Mouse (Mus musculus): ENCODE measurements at regions not wholly inside any gene's neighbourhood (a gene's known extent, or its start where the extent isn't known, plus 50 kb on each side); places are given as distances from the start of the nearest gene placed in this dataset.

DNA sequence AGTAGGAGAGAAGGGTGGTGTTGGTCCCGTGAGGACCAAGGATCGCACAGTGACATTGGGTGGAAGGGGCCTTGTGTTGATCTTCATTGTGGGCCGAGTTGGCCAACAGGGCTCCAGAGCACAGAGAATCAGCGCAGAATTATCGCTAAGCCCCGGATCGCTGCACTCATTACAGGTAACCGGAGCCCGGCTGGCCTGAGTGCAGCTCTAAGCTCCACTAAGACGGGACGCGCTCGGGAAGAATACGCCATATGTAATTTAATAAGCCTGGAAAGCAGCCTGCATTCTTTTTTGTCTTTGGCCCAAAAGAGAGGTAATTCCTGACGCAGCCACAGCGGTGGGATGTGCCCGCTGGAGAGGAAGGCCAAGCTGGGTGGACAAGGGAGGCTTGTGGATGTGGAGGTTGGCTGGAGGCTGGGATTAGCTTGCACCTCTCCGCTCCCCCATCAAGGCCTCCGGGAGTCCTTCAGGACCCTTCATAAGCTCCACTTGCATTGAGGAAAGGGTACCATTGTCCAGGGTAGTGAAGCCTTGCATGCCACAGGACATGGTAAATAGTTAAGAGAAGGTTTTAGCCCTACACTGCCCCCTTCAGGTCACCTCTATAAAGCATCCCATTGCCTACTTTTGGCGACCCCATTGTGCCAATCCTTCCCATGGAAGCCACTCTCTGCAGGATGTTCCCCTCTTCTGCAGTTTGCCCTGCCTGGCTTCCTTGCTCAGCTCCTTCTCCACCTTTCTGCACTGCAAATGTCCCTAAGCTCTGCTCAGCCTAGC, 73.1 kb upstream of the Gsc start:
- no peak for TF ChIP-seq CTCF (IDR thresholded peaks at IDR 0.05; ENCODE audit: low read depth)
- ATAC-seq (no peak), DNase-seq (no peak)
- H3K9ac ChIP-seq: no peak overlapping the region
- WGBS: 80% methylated on average over 20 of the region's 20 CpGs
- H3K9me3 ChIP-seq (ENCODE audit: low read length): no peaks in the 10 kb centered on the region
- no peaks in the 10 kb centered on the region for H3K27me3 ChIP-seq (ENCODE audit: insufficient read depth, low read length)
- H3K36me3 ChIP-seq (ENCODE audit: insufficient read depth): no peaks in the 10 kb centered on the region
- H3K4me3 ChIP-seq (ENCODE audit: low read depth, low read length): no peak overlapping the region
- H3K27ac ChIP-seq (ENCODE audit: low read depth, low read length): no peak overlapping the region
- H3K4me2 ChIP-seq (ENCODE audit: low read depth): no peak overlapping the region
- no peaks in the 10 kb centered on the region for H3K4me1 ChIP-seq (ENCODE audit: insufficient read depth)

DNA sequence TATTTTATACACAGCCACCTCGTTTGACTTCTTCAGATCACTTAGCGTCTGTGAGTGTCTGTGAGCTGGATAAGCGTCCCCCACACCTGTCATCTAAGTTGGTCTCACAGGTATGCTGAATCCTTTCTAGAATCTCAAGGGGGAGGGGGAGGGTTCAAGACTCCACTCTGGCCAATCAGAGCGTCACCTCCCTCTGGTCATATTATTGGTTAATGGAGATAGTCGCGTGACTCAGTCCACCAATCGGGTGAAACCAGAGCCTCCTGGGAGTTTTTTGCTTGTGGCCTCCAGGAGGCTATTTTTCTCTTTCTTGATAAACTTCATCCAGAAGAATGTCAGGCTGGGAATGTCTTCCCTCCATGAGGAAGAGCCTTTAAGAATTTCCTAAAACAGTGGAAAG, 66.8 kb upstream of the Gsc start:
- WGBS: 92% methylated on average over 7 of the region's 7 CpGs
- no peak overlapping the region for H3K4me2 ChIP-seq (ENCODE audit: low read depth)

DNA sequence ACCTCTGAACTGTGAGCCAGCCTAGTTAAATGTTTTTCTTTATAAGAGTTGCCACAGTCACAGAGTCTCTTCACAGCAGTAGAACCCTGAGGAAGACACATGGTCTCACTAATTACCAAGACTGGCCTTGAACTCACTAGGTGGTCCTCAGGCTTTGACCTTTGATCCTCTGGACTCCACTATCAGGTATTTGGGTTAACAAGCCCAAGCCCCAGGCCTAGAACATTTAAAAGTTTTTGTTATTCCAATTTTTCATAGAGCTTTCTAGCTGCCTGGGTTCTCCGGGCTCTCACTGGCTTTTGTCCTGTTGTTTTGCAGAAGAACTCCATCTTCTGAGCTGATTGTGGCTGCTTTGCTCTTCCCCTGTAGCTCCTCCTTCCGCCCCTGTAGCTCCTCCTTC, 65.3 kb upstream of the Gsc start:
- H3K27me3 ChIP-seq (ENCODE audit: insufficient read depth, low read length): no peaks in the 10 kb centered on the region

More for the DNA sequence above, 66.8 kb upstream of the Gsc start:
- Histone ChIP-seq H3K4me1 (ENCODE audit: insufficient read depth) (no peaks in the 10 kb centered on the region), H3K36me3 (ENCODE audit: insufficient read depth) (no peaks in the 10 kb centered on the region), H3K27me3 (ENCODE audit: insufficient read depth, low read length) (no peaks in the 10 kb centered on the region), H3K9ac (no peak overlapping the region), H3K27ac (ENCODE audit: low read depth, low read length) (no peak overlapping the region), H3K9me3 (ENCODE audit: low read length) (no peaks in the 10 kb centered on the region), H3K4me3 (ENCODE audit: low read depth, low read length) (no peak overlapping the region)
- TF ChIP-seq CTCF (IDR thresholded peaks at IDR 0.05; ENCODE audit: low read depth): no peak
- ATAC-seq (no peak), DNase-seq (no peak)

DNA sequence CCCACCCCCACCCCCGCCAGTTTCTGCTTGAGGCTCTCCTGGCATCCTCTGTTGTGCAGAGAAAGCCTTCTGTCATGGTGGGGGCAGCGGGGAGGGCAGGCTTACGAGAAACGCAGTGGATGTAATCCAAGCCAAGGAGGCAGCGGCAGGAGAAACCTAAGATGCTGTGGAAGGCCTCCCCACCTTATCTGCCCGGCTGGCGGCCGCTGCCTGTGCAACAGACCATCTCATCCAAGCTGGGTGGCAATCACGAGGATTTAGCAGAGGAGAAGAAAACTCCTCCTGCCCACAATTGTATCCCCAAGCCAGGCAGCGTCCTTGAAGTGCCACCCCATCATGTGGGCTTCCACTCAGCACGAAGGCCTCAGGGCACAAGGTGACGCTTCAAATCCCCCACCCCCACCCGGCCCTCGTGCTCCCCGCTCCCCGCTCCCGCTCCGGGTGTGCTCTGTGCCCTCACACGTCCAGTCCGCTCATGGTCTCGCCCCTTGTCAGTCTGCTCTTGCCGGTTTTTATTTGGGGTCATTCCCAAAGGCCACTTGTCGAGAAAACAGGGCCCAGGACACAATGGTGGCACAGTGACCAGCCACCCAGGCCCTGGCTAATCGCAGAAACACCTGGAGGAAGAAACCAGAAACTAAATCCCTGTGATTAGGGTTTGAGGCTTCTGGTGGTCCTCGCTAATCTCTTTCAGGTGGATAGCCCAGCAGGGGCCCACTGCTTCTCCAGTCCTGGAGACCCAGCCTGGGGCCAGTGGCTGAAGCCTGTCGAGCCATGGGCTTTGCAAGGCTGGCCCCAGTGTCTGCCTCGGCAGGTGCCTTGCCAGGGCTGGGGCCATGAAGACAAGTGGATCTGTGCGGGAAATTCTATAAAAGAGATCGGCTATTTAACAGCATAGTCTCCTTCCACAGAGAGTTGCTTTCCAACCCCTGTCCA, 58.6 kb upstream of the Gsc start:
- Histone ChIP-seq H3K27me3 (ENCODE audit: insufficient read depth, low read length) (no peaks in the 10 kb centered on the region), H3K36me3 (ENCODE audit: insufficient read depth) (no peaks in the 10 kb centered on the region)
- TF ChIP-seq CTCF (IDR thresholded peaks at IDR 0.05; ENCODE audit: low read depth): no peak

More for the DNA sequence above, 65.3 kb upstream of the Gsc start:
- ATAC-seq (no peak), DNase-seq (no peak)
- no peak for TF ChIP-seq CTCF (IDR thresholded peaks at IDR 0.05; ENCODE audit: low read depth)
- Histone ChIP-seq H3K4me1 (ENCODE audit: insufficient read depth) (no peaks in the 10 kb centered on the region), H3K27ac (ENCODE audit: low read depth, low read length) (no peak overlapping the region), H3K9me3 (ENCODE audit: low read length) (no peaks in the 10 kb centered on the region), H3K9ac (no peak overlapping the region), H3K4me2 (ENCODE audit: low read depth) (no peak overlapping the region), H3K36me3 (ENCODE audit: insufficient read depth) (no peaks in the 10 kb centered on the region), H3K4me3 (ENCODE audit: low read depth, low read length) (no peak overlapping the region)
- WGBS: 95% methylated on average over 2 of the region's 2 CpGs

DNA sequence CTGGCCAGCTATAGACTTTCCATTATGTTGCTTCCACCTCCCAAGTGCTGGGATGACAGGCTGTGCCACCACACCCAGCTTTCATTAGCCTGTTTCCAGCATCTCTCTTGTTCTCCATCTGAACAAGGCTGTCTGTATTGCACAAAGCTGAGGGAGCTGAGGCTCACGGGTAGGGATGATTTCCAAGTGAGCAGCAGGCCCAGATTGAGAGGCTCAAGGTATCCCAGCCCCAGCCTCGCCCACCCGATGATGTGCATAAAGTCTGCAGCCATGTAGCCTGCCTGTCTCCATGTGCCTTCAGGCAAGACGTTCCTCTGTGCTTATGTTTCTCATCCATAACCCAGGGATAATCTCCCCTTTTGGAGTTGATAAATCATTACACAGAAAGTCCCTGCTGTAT, 57.5 kb upstream of the Gsc start:
- no peak for TF ChIP-seq CTCF (IDR thresholded peaks at IDR 0.05; ENCODE audit: low read depth)

More for the DNA sequence above, 58.6 kb upstream of the Gsc start:
- Histone ChIP-seq H3K4me1 (ENCODE audit: insufficient read depth) (no peaks in the 10 kb centered on the region), H3K9ac (no peak overlapping the region), H3K4me2 (ENCODE audit: low read depth) (no peak overlapping the region), H3K4me3 (ENCODE audit: low read depth, low read length) (no peak overlapping the region), H3K27ac (ENCODE audit: low read depth, low read length) (no peak overlapping the region), H3K9me3 (ENCODE audit: low read length) (no peaks in the 10 kb centered on the region)
- WGBS: 18% methylated on average over 29 of the region's 29 CpGs
- no peak for DNase-seq
- ATAC-seq: no peak

More for the DNA sequence above, 57.5 kb upstream of the Gsc start:
- Histone ChIP-seq H3K36me3 (ENCODE audit: insufficient read depth) (no peaks in the 10 kb centered on the region), H3K9ac (no peak overlapping the region), H3K27ac (ENCODE audit: low read depth, low read length) (no peak overlapping the region), H3K27me3 (ENCODE audit: insufficient read depth, low read length) (no peaks in the 10 kb centered on the region), H3K9me3 (ENCODE audit: low read length) (peaks cover 7% of the 10 kb centered on the region; the same call in 1 of the 2 replicates), H3K4me1 (ENCODE audit: insufficient read depth) (no peaks in the 10 kb centered on the region), H3K4me2 (ENCODE audit: low read depth) (no peak overlapping the region), H3K4me3 (ENCODE audit: low read depth, low read length) (no peak overlapping the region)
- 70% methylated on average over 4 of the region's 4 CpGs for WGBS
- ATAC-seq: no peak
- no peak for DNase-seq
